Mouse (Mus musculus) G1E (cell line): ENCODE measurements around the gene A3galt2.

Source experiments
- CTCF ChIP-seq: IDR thresholded peaks from 2 replicates; pipeline ENCODE4 v1.5.1; 2012; ENCODE audit warnings: low read depth, low read length, inconsistent platforms, mixed read lengths
- GATA1 ChIP-seq: IDR thresholded peaks from 2 replicates; pipeline ENCODE4 v1.6.1; 2012; ENCODE audit warnings: borderline replicate concordance, low read length, inconsistent platforms, mixed read lengths
- GATA2 ChIP-seq: IDR thresholded peaks from 2 replicates; pipeline ENCODE4 v1.6.1; 2012; ENCODE audit warnings: low read depth, low read length, inconsistent platforms, borderline replicate concordance
- TAL1 ChIP-seq: conservative IDR thresholded peaks from 2 replicates; pipeline ENCODE4 v1.6.1; 2012; ENCODE audit warnings: low read depth, low read length, inconsistent platforms, mixed read lengths

GRCm38 (mm10) chr4:128733496-128733895 lies 21.7 kb upstream of the A3galt2 start:
- TF ChIP-seq GATA1 (no peak), CTCF (no peak), TAL1 (no peak), GATA2 (no peak)
